Mouse (Mus musculus): ENCODE measurements at regions not wholly inside any gene's neighbourhood (a gene's known extent, or its start where the extent isn't known, plus 50 kb on each side); places are given as distances from the start of the nearest gene placed in this dataset.
A peak's percentile ranks its signal among the peaks of the same experiment; 100 is the strongest.

GRCm38 (mm10) chr5:128491155-128491554 is 58.3 kb upstream of the Tmem132d start:
- H3K36me3 ChIP-seq (ENCODE audit: control insufficient read depth, insufficient read depth, low read length), result no peaks in the 10 kb centered on the region
- H3K4me2 ChIP-seq (ENCODE audit: low read depth), result no peak overlapping the region
- no peak overlapping the region for H3K4me3 ChIP-seq (ENCODE audit: low read depth, low read length)
- H3K4me1 ChIP-seq (ENCODE audit: control insufficient read depth, insufficient read depth, low read length), result no peaks in the 10 kb centered on the region
- no peak overlapping the region for H3K27ac ChIP-seq (ENCODE audit: low read depth, low read length)
- ATAC-seq (ENCODE audit: insufficient read depth, low FRiP score, low TSS enrichment) (no peak), DNase-seq (ENCODE audit: low spot score) (no peak)
- 32% methylated on average over 9 of the region's 9 CpGs for WGBS
- H3K9ac ChIP-seq (ENCODE audit: low read length), result no peak overlapping the region
- H3K9me3 ChIP-seq (ENCODE audit: control insufficient read depth, low read length), result no peaks in the 10 kb centered on the region
- no peaks in the 10 kb centered on the region for H3K27me3 ChIP-seq (ENCODE audit: control insufficient read depth, insufficient read depth, low read length)

- Histone ChIP-seq H3K9me3 (ENCODE audit: control insufficient read depth, low read length) (no peaks in the 10 kb centered on the region), H3K27ac (ENCODE audit: low read depth, low read length) (no peak overlapping the region), H3K4me2 (ENCODE audit: low read depth) (no peak overlapping the region), H3K27me3 (ENCODE audit: control insufficient read depth, insufficient read depth, low read length) (no peaks in the 10 kb centered on the region), H3K4me1 (ENCODE audit: control insufficient read depth, insufficient read depth, low read length) (no peaks in the 10 kb centered on the region), H3K9ac (ENCODE audit: low read length) (no peak overlapping the region), H3K36me3 (ENCODE audit: control insufficient read depth, insufficient read depth, low read length) (no peaks in the 10 kb centered on the region), H3K4me3 (ENCODE audit: low read depth, low read length) (no peak overlapping the region)
- no peak for DNase-seq (ENCODE audit: low spot score)
- WGBS, result 78% methylated on average over 4 of the region's 4 CpGs
- ATAC-seq (ENCODE audit: insufficient read depth, low FRiP score, low TSS enrichment), result no peak
Observed at GRCm38 (mm10) chr5:128488872-128489580, 56.1 kb upstream of the Tmem132d start.

GRCm38 (mm10) chr5:128487371-128487770 is 54.5 kb upstream of the Tmem132d start:
- no peaks in the 10 kb centered on the region for H3K9me3 ChIP-seq (ENCODE audit: control insufficient read depth, low read length)
- no peak overlapping the region for H3K27ac ChIP-seq (ENCODE audit: low read depth, low read length)
- H3K4me1 ChIP-seq (ENCODE audit: control insufficient read depth, insufficient read depth, low read length), result peaks cover 6% of the 10 kb centered on the region
- H3K4me2 ChIP-seq (ENCODE audit: low read depth), result no peak overlapping the region
- H3K36me3 ChIP-seq (ENCODE audit: control insufficient read depth, insufficient read depth, low read length), result no peaks in the 10 kb centered on the region
- 72% methylated on average over 3 of the region's 3 CpGs for WGBS
- DNase-seq (ENCODE audit: low spot score) (no peak), ATAC-seq (ENCODE audit: insufficient read depth, low FRiP score, low TSS enrichment) (no peak)
- H3K9ac ChIP-seq (ENCODE audit: low read length), result no peak overlapping the region
- H3K27me3 ChIP-seq (ENCODE audit: control insufficient read depth, insufficient read depth, low read length), result no peaks in the 10 kb centered on the region
- no peak overlapping the region for H3K4me3 ChIP-seq (ENCODE audit: low read depth, low read length)

DNA sequence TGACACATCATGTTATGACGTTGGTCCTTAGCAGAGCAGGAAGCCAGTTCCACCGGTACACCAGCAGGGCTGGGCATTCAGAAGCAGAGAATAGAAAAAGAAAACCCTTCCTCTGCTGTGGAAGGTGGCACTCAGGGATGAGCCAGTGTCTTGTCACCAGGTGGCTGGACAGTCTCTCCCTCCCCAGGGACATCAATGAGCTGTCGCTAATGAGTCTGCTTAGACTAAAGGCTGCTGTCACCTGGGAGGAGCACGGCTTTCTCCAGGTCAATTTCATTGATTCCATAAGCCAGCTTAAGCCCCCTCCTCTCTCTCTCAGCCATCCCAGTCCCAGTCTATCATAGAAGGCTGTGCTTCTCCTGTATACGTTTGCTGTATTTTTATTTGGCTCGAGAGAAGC is 51.2 kb upstream of the Tmem132d start:
- no peak overlapping the region for H3K27ac ChIP-seq (ENCODE audit: low read depth, low read length)
- 45% methylated on average over 6 of the region's 6 CpGs for WGBS
- H3K27me3 ChIP-seq (ENCODE audit: control insufficient read depth, insufficient read depth, low read length), result no peaks in the 10 kb centered on the region
- no peak overlapping the region for H3K4me3 ChIP-seq (ENCODE audit: low read depth, low read length)
- H3K4me1 ChIP-seq (ENCODE audit: control insufficient read depth, insufficient read depth, low read length), result peaks cover 6% of the 10 kb centered on the region
- no peak for ATAC-seq (ENCODE audit: insufficient read depth, low FRiP score, low TSS enrichment)
- no peaks in the 10 kb centered on the region for H3K9me3 ChIP-seq (ENCODE audit: control insufficient read depth, low read length)
- no peak overlapping the region for H3K4me2 ChIP-seq (ENCODE audit: low read depth)
- DNase-seq (ENCODE audit: low spot score), result no peak
- H3K9ac ChIP-seq (ENCODE audit: low read length), result no peak overlapping the region
- H3K36me3 ChIP-seq (ENCODE audit: control insufficient read depth, insufficient read depth, low read length), result no peaks in the 10 kb centered on the region

GRCm38 (mm10) chr5:128483441-128483810 is 50.5 kb upstream of the Tmem132d start:
- peak; percentile 34 for DNase-seq (ENCODE audit: low spot score)
- H3K36me3 ChIP-seq (ENCODE audit: control insufficient read depth, insufficient read depth, low read length), result no peaks in the 10 kb centered on the region
- 8% methylated on average over 13 of the region's 13 CpGs for WGBS
- peaks cover 6% of the 10 kb centered on the region for H3K4me1 ChIP-seq (ENCODE audit: control insufficient read depth, insufficient read depth, low read length)
- no peak for ATAC-seq (ENCODE audit: insufficient read depth, low FRiP score, low TSS enrichment)
- no peaks in the 10 kb centered on the region for H3K9me3 ChIP-seq (ENCODE audit: control insufficient read depth, low read length)
- peak overlapping the region; percentile 38 for H3K4me2 ChIP-seq (ENCODE audit: low read depth)
- H3K9ac ChIP-seq (ENCODE audit: low read length), result no peak overlapping the region
- no peak overlapping the region for H3K4me3 ChIP-seq (ENCODE audit: low read depth, low read length)
- H3K27me3 ChIP-seq (ENCODE audit: control insufficient read depth, insufficient read depth, low read length), result no peaks in the 10 kb centered on the region
- H3K27ac ChIP-seq (ENCODE audit: low read depth, low read length), result no peak overlapping the region

DNA sequence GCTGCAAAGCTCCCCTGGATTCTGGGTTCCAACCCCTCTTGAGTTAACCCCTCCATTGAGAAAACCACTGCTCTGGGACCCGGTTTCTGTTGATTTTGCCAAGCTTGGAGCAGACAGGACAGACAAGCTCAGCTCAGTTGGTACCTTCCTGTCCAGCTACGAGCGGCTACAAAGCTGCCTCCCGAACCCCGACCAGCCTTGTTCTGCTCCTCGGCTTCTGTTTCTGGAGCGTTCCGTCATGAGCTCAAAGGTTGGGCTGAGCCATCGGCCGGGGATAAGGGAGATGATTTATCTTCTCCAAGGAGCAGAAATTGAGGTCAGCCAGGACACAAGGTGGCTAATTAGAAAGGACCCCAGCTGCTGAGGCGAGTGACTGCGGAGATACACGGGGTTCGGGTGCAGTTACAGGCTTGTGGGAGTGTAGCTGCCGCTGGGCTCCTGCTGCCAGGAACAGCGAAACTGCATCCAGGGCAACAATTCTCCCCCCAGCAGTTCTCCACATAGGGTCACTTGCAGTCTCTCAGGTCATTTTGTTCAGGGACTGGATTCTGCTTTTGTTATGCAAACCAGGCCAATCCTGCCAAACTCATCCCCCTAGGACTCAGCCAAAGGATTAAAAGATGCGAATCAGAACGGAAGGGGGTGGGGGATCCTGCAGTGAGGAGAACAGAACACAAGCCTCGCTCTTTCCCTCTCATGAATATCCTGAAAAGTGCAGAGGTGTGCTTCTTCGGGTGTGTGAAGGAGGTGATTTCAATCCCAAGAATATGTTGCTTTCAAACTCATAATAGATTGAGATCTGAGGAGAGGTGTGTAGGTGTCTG is 50.0 kb upstream of the Tmem132d start:
- 3% methylated on average over 20 of the region's 20 CpGs for WGBS
- peak overlapping the region; percentile 5; the same call in 1 of the 2 replicates for H3K9ac ChIP-seq (ENCODE audit: low read length)
- no peaks in the 10 kb centered on the region for H3K9me3 ChIP-seq (ENCODE audit: control insufficient read depth, low read length)
- H3K4me3 ChIP-seq (ENCODE audit: low read depth, low read length), result 0 out of 2 replicates have a peak overlapping the region, but pooled peaks have one; percentile 3
- H3K4me1 ChIP-seq (ENCODE audit: control insufficient read depth, insufficient read depth, low read length), result peaks cover 6% of the 10 kb centered on the region
- no peaks in the 10 kb centered on the region for H3K27me3 ChIP-seq (ENCODE audit: control insufficient read depth, insufficient read depth, low read length)
- DNase-seq (ENCODE audit: low spot score), result peak; percentile 65
- peak overlapping the region; percentile 38 for H3K4me2 ChIP-seq (ENCODE audit: low read depth)
- H3K27ac ChIP-seq (ENCODE audit: low read depth, low read length), result peak overlapping the region; percentile 17; the same call in 1 of the 2 replicates
- ATAC-seq (ENCODE audit: insufficient read depth, low FRiP score, low TSS enrichment), result peak; percentile 50; the same call in 1 of the 2 replicates
- H3K36me3 ChIP-seq (ENCODE audit: control insufficient read depth, insufficient read depth, low read length), result no peaks in the 10 kb centered on the region

All from neural tube, embryonic 11.5 days (tissue).